In genomic region chr2:4492485-4493481, GRCm38 (mm10) we compare ENCODE assay signal across 8 mouse cellular contexts.
DNase-seq lines count a peak whose midpoint lies in the region; ATAC-seq and TF ChIP-seq lines count a peak whose summit lies in the region.

No protein-coding gene starts in this region.

- peaks cover 0 to 1% of the 10 kb centered on the region in 2 experiments; a peak in 2 of 4 replicates for H3K27me3 ChIP-seq in MEL (ENCODE audit: control insufficient read depth in 1 of 2, insufficient read depth in 2 of 2, low read length in 2 of 2)
- no peaks in the 10 kb centered on the region for H3K27me3 ChIP-seq in lung, embryonic 15.5 days

- DNase-seq in MEL (ENCODE audit: low read depth, low spot score): peak; percentile 92
- DNase-seq in cerebellum, adult 18-20 months: peak; percentile 61 to 67
- peak; percentile 61 to 82 for DNase-seq in layer of hippocampus, adult 8-10 months (ENCODE audit: low spot score in 2 of 2)
- DNase-seq in ovary, postnatal 14 days (ENCODE audit: low spot score): peak; percentile 67
- DNase-seq in urinary bladder, postnatal 25 days (ENCODE audit: low spot score): peak; percentile 62

- peak overlapping the region; percentile 10 for H3K4me2 ChIP-seq in lung, embryonic 15.5 days

- H3K4me3 ChIP-seq in MEL (ENCODE audit: control insufficient read depth in 1 of 2, insufficient read depth in 1 of 2, low read depth in 2 of 2, low read length in 2 of 2): peak overlapping the region; percentile 54 to 58
- no peak overlapping the region for H3K4me3 ChIP-seq in lung, embryonic 15.5 days

- TF ChIP-seq RAD21 in MEL (IDR thresholded peaks at IDR 0.05; ENCODE audit: low read depth, low read length): peak; percentile 97

- H3K9me3 ChIP-seq in MEL (replicated peaks; ENCODE audit: insufficient read depth, low read length): no peaks in the 10 kb centered on the region
- H3K9me3 ChIP-seq in lung, embryonic 15.5 days: no peaks in the 10 kb centered on the region

- peaks cover 7 to 15% of the 10 kb centered on the region in 2 experiments for H3K4me1 ChIP-seq in MEL (ENCODE audit: control insufficient read depth in 1 of 2, insufficient read depth in 2 of 2, low read length in 2 of 2)
- peaks cover 19% of the 10 kb centered on the region for H3K4me1 ChIP-seq in lung, embryonic 15.5 days

- TF ChIP-seq CTCF in MEL (IDR thresholded peaks at IDR 0.05 in 2 of 3, conservative IDR thresholded peaks at IDR 0.05 in 1 of 3; ENCODE audit: control insufficient read depth in 1 of 3, insufficient read depth in 1 of 3, low read depth in 2 of 3, low read length in 3 of 3, poor library complexity in 1 of 3, severe bottlenecking in 1 of 3): peak; percentile 76 to 97 (median 77)

- no peaks in the 10 kb centered on the region for H3K79me2 ChIP-seq in MEL (ENCODE audit: control insufficient read depth, insufficient read depth, low read length, poor library complexity)

- peaks cover 0 to 10% of the 10 kb centered on the region in 2 experiments; a peak in 2 of 4 replicates for H3K36me3 ChIP-seq in MEL (ENCODE audit: control insufficient read depth in 1 of 2, insufficient read depth in 2 of 2, low read length in 2 of 2)
- H3K36me3 ChIP-seq in lung, embryonic 15.5 days: peaks cover 1% of the 10 kb centered on the region; the same call in 1 of the 2 replicates

- peak; percentile 82 for ATAC-seq in frontal cortex, adult (ENCODE audit: low TSS enrichment)
- ATAC-seq in hematopoietic stem cell, adult 5-6 weeks (replicated peaks in 1 of 2; ENCODE audit: insufficient read depth in 1 of 2, low FRiP score in 2 of 2, low TSS enrichment in 1 of 2, low read depth in 1 of 2, poor library complexity in 2 of 2, severe bottlenecking in 2 of 2): peak; percentile 71 to 80
- peak; percentile 72; the same call in 1 of the 2 replicates for ATAC-seq in lung, embryonic 15.5 days (ENCODE audit: borderline replicate concordance, extremely low read depth, low FRiP score, low TSS enrichment)

- 28% methylated on average over 20 of the region's 20 CpGs for WGBS in lung, embryonic 15.5 days

- peak in 1 of 2 experiments; percentile 24; a peak in 1 of 4 replicates for TF ChIP-seq POLR2A in MEL (IDR thresholded peaks at IDR 0.05; ENCODE audit: control insufficient read depth in 1 of 2, insufficient read depth in 1 of 2, low read depth in 1 of 2, low read length in 2 of 2, poor library complexity in 1 of 2)

- peak in 1 of 2 experiments; percentile 6; a peak in 1 of 4 replicates for TF ChIP-seq EP300 in MEL (IDR thresholded peaks at IDR 0.05; ENCODE audit: low read depth in 1 of 2, low read length in 2 of 2)

- H3K27ac ChIP-seq in MEL (ENCODE audit: control insufficient read depth, low read depth, low read length): peak overlapping the region; percentile 43
- peak overlapping the region; percentile 45; the same call in 1 of the 2 replicates for H3K27ac ChIP-seq in lung, embryonic 15.5 days

- H3K9ac ChIP-seq in MEL (ENCODE audit: control insufficient read depth, low read depth, low read length, poor library complexity, severe bottlenecking): peak overlapping the region; percentile 64
- no peak overlapping the region for H3K9ac ChIP-seq in lung, embryonic 15.5 days

TF ChIP-seq in MEL, 35 proteins besides CTCF, POLR2A, EP300 and RAD21:
- TF ChIP-seq UBTF (IDR thresholded peaks at IDR 0.05; ENCODE audit: borderline replicate concordance, insufficient read depth, low read depth, low read length) (0 out of 2 replicates have a peak, but pooled peaks have one; percentile 54), POLR2AphosphoS5 (IDR thresholded peaks at IDR 0.05; ENCODE audit: borderline replicate concordance, low read depth, low read length) (no peak), NELFE (IDR thresholded peaks at IDR 0.05; ENCODE audit: low read depth, low read length) (peak; percentile 41; the same call in 1 of the 2 replicates), GABPA (IDR thresholded peaks at IDR 0.05; ENCODE audit: low read depth, low read length) (no peak), CHD1 (IDR thresholded peaks at IDR 0.05; ENCODE audit: low read depth, low read length) (peak; percentile 77; the same call in 1 of the 2 replicates), ETS1 (IDR thresholded peaks at IDR 0.05; ENCODE audit: low read depth, low read length) (0 out of 2 replicates have a peak, but pooled peaks have one; percentile 23), JUND (IDR thresholded peaks at IDR 0.05; ENCODE audit: low read depth, low read length) (peak; percentile 42; the same call in 1 of the 2 replicates), ELF1 (IDR thresholded peaks at IDR 0.05; ENCODE audit: low read depth, low read length) (peak; percentile 45), MAFK (IDR thresholded peaks at IDR 0.05; ENCODE audit: borderline replicate concordance, low read depth, low read length) (no peak), MAZ (IDR thresholded peaks at IDR 0.05; ENCODE audit: low read depth, low read length) (0 out of 2 replicates have a peak, but pooled peaks have one; percentile 40), MYB (IDR thresholded peaks at IDR 0.05; ENCODE audit: low read depth, low read length) (0 out of 2 replicates have a peak, but pooled peaks have one; percentile 9), MYC (IDR thresholded peaks at IDR 0.05; ENCODE audit: low read depth, low read length) (0 out of 2 replicates have a peak, but pooled peaks have one; percentile 50), CHD2 (IDR thresholded peaks at IDR 0.05; ENCODE audit: low read length) (no peak), ZKSCAN1 (IDR thresholded peaks at IDR 0.05; ENCODE audit: low read depth, low read length) (no peak), SMC3 (IDR thresholded peaks at IDR 0.05; ENCODE audit: low read depth, low read length) (peak; percentile 90), SIN3A (IDR thresholded peaks at IDR 0.05; ENCODE audit: low read length) (peak; percentile 60), NRF1 (IDR thresholded peaks at IDR 0.05; ENCODE audit: insufficient read depth, low read depth, low read length, poor library complexity, severe bottlenecking) (no peak), TAL1 (IDR thresholded peaks at IDR 0.05; ENCODE audit: low read length) (no peak), MXI1 (IDR thresholded peaks at IDR 0.05; ENCODE audit: low read depth, low read length) (peak; percentile 45; the same call in 1 of the 2 replicates), E2F4 (IDR thresholded peaks at IDR 0.05; ENCODE audit: borderline replicate concordance, low read depth, low read length) (no peak), USF1 (IDR thresholded peaks at IDR 0.05; ENCODE audit: low read depth, low read length) (no peak), RCOR1 (IDR thresholded peaks at IDR 0.05; ENCODE audit: low read depth, low read length) (peak; percentile 21; the same call in 1 of the 2 replicates), POLR2AphosphoS2 (IDR thresholded peaks at IDR 0.05; ENCODE audit: low read length) (no peak), TCF12 (IDR thresholded peaks at IDR 0.05; ENCODE audit: low read depth, low read length) (peak; percentile 11; the same call in 1 of the 2 replicates), ZMIZ1 (IDR thresholded peaks at IDR 0.05; ENCODE audit: low read depth, low read length) (no peak), BHLHE40 (IDR thresholded peaks at IDR 0.05; ENCODE audit: borderline replicate concordance, low read depth, low read length) (peak; percentile 24; the same call in 1 of the 2 replicates), MAX (IDR thresholded peaks at IDR 0.05; ENCODE audit: low read length) (peak; percentile 43), KAT2A (conservative IDR thresholded peaks at IDR 0.05; ENCODE audit: low read depth, low read length) (no peak), HCFC1 (IDR thresholded peaks at IDR 0.05; ENCODE audit: low read depth, low read length) (peak; percentile 46; the same call in 1 of the 2 replicates), GATA1 (IDR thresholded peaks at IDR 0.05; ENCODE audit: low read depth, low read length) (no peak), USF2 (IDR thresholded peaks at IDR 0.05; ENCODE audit: borderline replicate concordance in 1 of 2, insufficient read depth in 1 of 2, low read depth in 1 of 2, low read length in 2 of 2) (no peak), ZC3H11A (IDR thresholded peaks at IDR 0.05; ENCODE audit: low read depth, low read length) (peak; percentile 90), TBP (IDR thresholded peaks at IDR 0.05; ENCODE audit: low read depth, low read length) (0 out of 2 replicates have a peak, but pooled peaks have one; percentile 22), ZNF384 (IDR thresholded peaks at IDR 0.05; ENCODE audit: low read depth, low read length) (no peak), MEF2A (IDR thresholded peaks at IDR 0.05; ENCODE audit: extremely low read depth, insufficient replicate concordance, low read depth, low read length, poor library complexity, severe bottlenecking) (no peak)
